Mouse (Mus musculus) ES-E14 (cell line): ENCODE measurements around the gene Apobec1.
"Not testable (repeated sequence)": the region's sequence is repeated elsewhere in the genome, so short reads cannot be mapped to it uniquely, and the experiment has no call there.

ENCODE experiments used
- HCFC1 ChIP-seq: IDR thresholded peaks from 2 replicates; pipeline ENCODE4 v1.6.1; 2012; ENCODE audit warnings: low read length, inconsistent platforms, borderline replicate concordance; ENCODE audit not compliant: insufficient read depth
- MAFK ChIP-seq: IDR thresholded peaks from 2 replicates; pipeline ENCODE4 v1.6.1; 2014; ENCODE audit warnings: mild to moderate bottlenecking, low read depth, low read length, inconsistent platforms; ENCODE audit not compliant: insufficient read depth
- ZC3H11A ChIP-seq: IDR thresholded peaks from 2 replicates; pipeline ENCODE4 v1.6.1; 2012; ENCODE audit warnings: low read depth, mild to moderate bottlenecking, inconsistent platforms, low read length, borderline replicate concordance
- ZNF384 ChIP-seq: IDR thresholded peaks from 2 replicates; pipeline ENCODE4 v1.6.1; 2012; ENCODE audit warnings: low read depth, low read length, inconsistent platforms

DNA sequence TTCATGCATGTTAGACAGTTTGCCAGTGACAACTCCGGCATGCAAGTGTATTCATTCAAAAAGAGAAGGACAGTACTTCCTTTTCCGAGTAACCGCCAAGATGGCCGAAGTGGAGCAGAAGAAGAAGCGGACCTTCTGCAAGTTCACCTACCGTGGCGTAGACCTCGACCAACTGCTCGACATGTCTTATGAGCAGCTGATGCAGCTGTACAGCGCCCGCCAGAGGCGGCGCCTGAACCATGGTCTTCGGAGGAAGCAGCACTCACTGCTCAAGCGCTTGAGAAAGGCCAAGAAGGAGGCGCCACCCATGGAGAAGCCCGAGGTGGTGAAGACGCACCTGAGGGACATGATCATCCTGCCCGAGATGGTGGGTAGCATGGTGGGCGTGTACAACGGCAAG is 42.0 kb upstream of the Apobec1 start:
- TF ChIP-seq HCFC1, ZNF384, MAFK, ZC3H11A: not testable (repeated sequence)
